Mouse (Mus musculus): Measurements from ENCODE around the gene Smco3.
"Not testable (repeated sequence)": the region's sequence is repeated elsewhere in the genome, so short reads cannot be mapped to it uniquely, and the experiment has no call there.

Gene Smco3

DNA sequence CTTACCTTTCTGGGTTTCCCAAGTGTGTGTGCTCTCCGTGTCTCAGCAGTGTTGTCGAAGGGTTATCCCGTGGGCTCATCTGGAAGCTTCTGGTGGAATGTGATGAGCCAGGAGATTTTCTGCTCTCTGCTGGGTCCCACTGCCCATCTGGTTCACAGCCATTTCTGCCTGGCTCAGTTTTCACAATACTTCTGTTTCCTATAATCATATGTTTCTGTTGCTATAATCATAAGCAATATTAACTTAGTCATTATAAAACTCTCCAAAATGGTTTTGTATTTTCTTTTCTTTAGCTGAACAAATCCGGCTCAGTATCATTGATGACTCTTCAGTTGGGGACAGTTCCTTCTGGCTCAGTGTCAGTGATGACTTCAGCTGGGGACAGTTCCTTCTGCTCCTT is at the start of gene Smco3:
Smco3 (minus strand) TSS at position 101 of the 400 bp plus-strand sequence.
- no peak for DNase-seq (ENCODE audit: low spot score)

DNA sequence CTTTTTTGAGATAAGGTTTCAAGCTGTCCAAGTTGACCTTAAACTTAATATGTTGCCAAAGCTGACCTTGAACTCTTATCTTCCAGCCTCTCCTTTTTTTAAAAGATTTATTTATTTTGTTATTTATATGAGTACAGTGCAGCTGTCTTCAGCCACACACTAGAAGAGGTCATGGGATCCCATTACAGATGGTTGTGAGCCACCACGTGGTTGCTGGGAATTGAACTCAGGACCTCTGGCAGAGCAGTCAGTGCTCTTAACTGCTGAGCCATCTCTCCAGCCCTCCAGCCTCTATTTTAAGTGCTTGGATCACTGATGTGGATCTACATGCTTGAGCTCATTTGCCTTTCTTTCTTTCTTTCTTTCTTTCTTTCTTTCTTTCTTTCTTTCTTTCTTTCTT is 49.5 kb upstream of the Smco3 start:
- not testable (repeated sequence) for DNase-seq (ENCODE audit: low spot score)

DNA sequence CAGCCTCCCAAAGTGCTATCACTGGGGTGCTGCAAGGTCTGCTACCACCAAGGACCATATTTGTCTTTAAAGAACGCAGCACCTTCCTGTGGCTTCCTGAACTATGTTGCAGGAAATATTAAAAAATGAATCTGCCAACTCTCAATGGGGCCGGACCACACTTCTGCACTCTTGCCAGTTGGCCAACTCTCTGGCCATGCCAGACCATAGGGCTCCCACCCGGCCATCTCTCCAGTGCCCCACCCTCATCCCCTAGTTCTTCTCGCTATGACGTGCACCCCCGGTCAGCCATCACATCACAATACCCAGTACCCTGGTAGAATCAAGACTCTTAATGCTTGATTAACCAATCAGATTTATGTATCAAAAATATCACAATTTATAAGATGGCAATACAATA is 48.7 kb upstream of the Smco3 start:
- DNase-seq (ENCODE audit: low spot score) = no peak

- DNase-seq (ENCODE audit: low spot score) = no peak
Observed at GRCm38 (mm10) chr6:136883431-136883915, 48.2 kb upstream of the Smco3 start.

- no peak for DNase-seq (ENCODE audit: low spot score)
Observed at GRCm38 (mm10) chr6:136881678-136882077, 46.4 kb upstream of the Smco3 start.

- DNase-seq (ENCODE audit: low spot score) = peak; percentile 70
Observed at GRCm38 (mm10) chr6:136875670-136876069, 40.4 kb upstream of the Smco3 start, which contains the start of gene Mgp. TSS of gene Mgp (minus strand) at chr6:136875823.

DNA sequence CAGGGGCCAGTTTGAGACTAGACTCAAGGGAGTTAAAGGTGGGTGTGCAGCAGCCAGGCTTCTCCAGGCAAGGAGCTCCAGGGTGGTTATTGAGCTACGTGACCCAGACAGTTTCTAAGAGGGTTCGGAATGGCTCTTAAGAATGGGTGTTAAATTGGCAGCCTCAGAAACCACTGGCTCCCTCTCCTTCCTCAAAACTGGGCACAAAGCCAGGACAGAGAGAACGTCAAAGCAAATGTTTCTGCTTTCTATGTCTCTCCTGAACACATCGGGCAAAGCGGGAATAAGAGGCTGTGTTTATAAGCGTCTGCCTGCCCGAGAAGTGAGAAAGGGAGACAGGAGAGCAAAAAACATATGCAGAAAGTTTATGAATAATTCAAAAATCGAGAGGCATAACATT is 39.3 kb upstream of the Smco3 start:
- no peak for DNase-seq (ENCODE audit: low spot score)

DNA sequence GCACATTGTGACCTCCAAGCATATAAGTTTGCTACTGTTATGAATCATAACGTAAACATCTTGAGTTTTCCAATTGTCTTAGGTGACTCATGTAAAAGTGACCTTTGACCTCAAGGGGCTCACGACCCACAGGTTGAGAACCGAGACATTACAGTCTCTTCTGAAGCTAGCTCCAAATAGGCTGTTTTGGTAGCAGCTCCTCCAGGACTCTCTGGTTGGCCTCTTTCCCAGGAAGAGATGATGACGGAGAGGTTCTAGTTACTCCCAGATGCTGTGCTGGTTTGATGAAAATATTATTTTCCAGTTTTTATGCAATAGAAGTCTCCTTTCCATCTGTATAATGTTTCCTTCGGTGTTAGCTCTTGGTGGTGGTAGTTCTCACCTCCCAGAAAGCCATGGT is 33.7 kb upstream of the Smco3 start:
- DNase-seq (ENCODE audit: low spot score) = no peak

- no peak for DNase-seq (ENCODE audit: low spot score)
Observed at GRCm38 (mm10) chr6:136866150-136866549, 30.9 kb upstream of the Smco3 start.

DNA sequence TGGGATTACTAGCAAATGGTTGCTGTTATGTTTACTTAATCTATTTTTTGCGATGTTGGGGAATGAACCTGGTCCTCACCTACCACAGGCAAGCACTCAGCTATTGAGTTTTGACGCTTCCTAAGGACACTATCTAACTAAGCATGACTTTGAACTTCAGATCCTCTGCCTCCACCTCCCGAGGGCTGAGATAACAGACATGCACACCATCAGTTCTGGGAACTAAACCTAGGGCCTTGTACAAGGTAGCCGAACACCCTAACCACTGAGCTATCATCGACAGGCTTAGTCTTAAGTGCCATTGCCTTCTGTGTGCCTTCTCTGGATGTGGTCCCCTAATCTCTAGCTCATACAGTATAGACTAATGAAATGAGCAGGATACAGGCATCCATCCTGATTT is 30.1 kb upstream of the Smco3 start:
- no peak for DNase-seq (ENCODE audit: low spot score)

DNA sequence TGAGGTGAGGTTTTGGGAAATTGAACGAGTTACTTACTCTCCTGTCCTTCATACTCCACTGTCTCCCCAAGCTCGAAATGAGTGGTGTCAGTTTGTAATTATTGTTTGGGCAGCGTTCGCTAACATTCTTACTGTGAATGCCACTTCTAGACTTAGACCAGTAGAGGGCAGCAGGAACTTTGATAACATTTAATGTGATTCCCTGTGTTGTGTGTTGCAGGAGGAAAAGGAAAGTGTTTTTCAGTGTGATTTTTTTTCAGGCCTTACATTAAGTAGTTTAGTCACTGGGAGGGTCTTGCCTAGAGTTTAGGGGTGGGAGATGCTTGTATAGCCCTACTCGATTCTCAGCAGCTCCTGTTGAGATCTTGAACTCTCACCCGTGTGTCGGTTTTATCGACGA is 25.8 kb upstream of the Smco3 start:
- DNase-seq (ENCODE audit: low spot score) = no peak

- DNase-seq (ENCODE audit: low spot score) = no peak
Observed at GRCm38 (mm10) chr6:136858420-136858819, 23.2 kb upstream of the Smco3 start.

DNA sequence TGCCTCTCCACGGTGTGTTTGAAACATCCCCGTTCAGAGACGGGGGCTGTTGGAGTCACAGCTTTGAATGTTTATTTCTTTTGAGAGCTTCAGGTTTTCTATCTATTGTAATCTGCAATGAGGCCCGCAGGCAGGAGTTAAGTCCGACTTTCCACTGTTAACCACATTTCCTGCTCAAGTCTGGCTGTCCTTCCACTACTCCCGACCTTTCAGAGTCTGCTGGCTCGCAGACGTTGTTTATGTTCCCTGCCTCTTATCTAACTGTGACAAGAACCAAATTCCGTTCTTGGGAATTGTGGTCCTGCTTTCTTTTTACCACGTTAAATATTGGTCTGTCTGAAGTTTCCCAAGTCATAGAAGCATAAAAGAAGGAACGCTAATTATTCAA is 22.6 kb upstream of the Smco3 start:
- DNase-seq (ENCODE audit: low spot score) = no peak

DNA sequence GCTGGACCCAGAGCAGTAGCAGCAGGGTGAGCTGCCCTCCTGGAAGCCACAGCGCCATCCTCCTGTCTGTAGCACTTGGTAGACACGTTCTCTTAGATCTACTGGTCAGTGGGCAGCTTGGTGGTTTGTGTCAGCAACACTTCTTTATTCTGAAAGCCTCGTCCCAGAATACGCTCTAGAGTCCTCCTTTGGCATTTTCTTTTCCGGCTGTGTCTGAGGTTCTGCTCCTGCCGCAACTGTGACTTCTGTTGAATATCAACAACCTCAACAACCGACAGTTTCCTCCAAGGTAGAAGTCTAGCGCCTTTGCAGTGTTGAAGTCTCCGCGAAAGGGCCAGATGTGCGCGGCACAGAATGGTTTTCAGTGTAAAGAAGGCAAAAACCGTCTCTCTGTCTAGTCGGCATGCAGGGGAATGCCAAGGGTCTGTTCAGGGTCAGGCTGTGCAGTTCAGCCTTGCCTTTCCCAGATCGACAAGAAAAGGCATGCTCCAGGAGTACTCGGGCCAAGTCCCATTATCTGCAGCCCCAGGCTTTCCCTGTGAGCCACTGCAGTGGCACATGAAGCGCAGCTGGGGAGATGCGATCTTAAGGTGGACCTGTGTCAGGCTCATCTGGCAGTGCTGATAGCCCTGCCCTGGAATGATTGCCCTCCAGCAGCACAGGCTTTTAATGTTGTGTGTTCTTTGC is 22.1 kb upstream of the Smco3 start, which contains the start of gene Art4:
Art4 (minus strand) TSS at position 548 of the 687 bp plus-strand sequence.
- no peak for DNase-seq (ENCODE audit: low spot score)

- DNase-seq (ENCODE audit: low spot score) = no peak
Observed at GRCm38 (mm10) chr6:136856071-136856636, 20.9 kb upstream of the Smco3 start.

GRCm38 (mm10) chr6:136855183-136855582 is 19.9 kb upstream of the Smco3 start:
- DNase-seq (ENCODE audit: low spot score) = no peak

- DNase-seq (ENCODE audit: low spot score) = no peak
Observed at GRCm38 (mm10) chr6:136854361-136854781, 19.1 kb upstream of the Smco3 start.

DNA sequence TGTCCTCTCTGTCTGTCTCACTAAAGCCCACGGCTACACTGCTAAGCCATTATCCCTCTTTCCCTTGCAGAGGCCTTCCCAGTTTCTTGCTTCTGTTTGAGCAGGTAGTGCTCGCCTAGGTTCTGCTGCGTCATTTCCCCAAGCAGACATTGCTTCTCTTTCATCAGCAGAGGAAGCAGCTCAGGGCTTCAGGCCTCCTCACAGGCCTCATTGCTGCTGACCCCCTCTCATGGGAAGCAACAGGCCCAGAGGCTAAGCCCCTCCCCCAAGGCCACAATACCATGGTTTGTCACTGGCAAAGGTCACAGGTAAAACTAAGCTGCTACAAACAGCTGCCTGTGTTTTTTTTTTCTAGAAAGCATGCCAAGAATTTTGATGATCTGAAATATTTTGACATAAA is 17.5 kb upstream of the Smco3 start:
- DNase-seq (ENCODE audit: low spot score) = no peak

- DNase-seq (ENCODE audit: low spot score) = no peak
Observed at GRCm38 (mm10) chr6:136852348-136852747, 17.1 kb upstream of the Smco3 start.

DNA sequence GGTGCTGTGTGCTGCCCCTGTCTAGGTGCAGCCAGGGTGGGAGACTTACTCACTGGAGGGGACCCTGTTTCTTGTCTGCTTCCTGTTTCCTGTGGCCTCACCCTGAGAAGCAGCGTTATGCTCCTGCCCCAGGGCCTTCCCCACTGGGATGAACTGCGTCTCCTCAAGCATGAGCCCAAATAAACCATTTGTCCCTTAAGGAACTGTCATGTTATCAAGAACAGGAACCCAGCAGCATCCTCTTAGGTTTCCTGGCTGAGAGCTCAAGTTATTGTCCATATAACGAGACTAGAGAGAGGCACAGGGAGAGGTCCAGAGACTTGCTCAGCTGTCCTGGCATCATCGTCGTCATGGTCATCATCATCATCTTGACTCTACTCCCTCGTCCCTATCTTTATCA is 15.0 kb upstream of the Smco3 start:
- no peak for DNase-seq (ENCODE audit: low spot score)

DNA sequence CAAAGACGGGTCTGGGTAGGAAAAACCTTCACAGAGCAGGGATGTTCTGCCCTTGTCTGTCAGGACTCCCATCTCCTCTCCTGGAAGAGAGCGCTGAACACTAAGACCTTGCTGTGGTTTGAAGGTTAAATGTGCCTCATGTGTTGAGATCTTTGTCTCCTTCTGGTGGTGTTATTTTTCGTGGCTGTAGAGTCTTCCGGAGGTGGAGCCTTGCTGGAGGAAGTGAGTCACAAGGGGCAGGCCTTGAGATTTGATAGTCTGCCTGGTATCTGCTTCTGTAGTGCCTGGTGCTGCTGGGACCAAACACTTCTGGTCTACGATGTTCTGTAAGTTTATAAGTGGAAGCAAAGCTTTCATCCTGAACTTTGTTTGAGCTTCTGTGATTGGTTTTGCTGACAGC is 13.7 kb upstream of the Smco3 start:
- no peak for DNase-seq (ENCODE audit: low spot score)

DNA sequence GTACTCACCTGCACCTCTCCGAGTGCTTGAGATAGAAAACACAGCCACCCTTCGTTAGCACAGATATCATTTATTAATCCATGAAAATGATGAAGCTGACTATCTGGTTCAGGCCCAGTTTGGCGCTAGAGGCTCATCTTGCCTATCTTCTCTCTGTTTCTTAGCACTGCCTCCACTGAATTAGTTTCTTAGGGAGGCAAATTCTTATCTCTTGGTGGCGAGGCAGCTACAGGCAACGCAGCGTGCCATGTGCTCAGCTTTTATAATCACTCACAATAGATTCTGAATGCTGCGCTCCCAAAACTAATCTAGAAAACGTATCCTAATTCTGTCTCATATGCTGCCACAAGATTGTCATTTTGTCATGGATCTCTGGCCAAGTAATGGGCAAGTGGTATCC is 13.1 kb upstream of the Smco3 start:
- DNase-seq (ENCODE audit: low spot score) = no peak

GRCm38 (mm10) chr6:136847790-136848189 is 12.5 kb upstream of the Smco3 start:
- DNase-seq (ENCODE audit: low spot score) = peak; percentile 89

GRCm38 (mm10) chr6:136847267-136847666 is 12.0 kb upstream of the Smco3 start:
- no peak for DNase-seq (ENCODE audit: low spot score)
